Mouse (Mus musculus) gastrocnemius, postnatal 4 days (tissue): ENCODE results near the gene Lmx1b. TPM values are rescaled to one million over a fixed set of nuclear protein-coding genes. Genes with fewer than 3 reads are reported as not detected.

Experiments
- DNase-seq, 2 experiments: peaks; one replicate each; pipeline ENCODE4 v3.0.0; 2021 to 2022; ENCODE audit warnings: low spot score in 2 of 2, mixed read lengths in 2 of 2
- total RNA-seq, 2 experiments: library from RNA; stranded (reverse); gene quantifications; 2 replicates each; pipeline ENCODE4 v1.2.3; 2021

Lmx1b gene
- total RNA-seq, 2 experiments from 2014 or later: 0.98 to 1.3 TPM

GRCm38 (mm10) chr2:33543429-33544202, 96.7 kb downstream of the Lmx1b start:
- no peak for DNase-seq

GRCm38 (mm10) chr2:33542696-33543428, 97.4 kb downstream of the Lmx1b start:
- DNase-seq: no peak

GRCm38 (mm10) chr2:33525274-33526055, 114.8 kb downstream of the Lmx1b start:
- DNase-seq: no peak

GRCm38 (mm10) chr2:33515856-33516255, 124.5 kb downstream of the Lmx1b start:
- DNase-seq: no peak

GRCm38 (mm10) chr2:33515431-33515830, 124.9 kb downstream of the Lmx1b start:
- DNase-seq: no peak

Other genes starting within 250 kb of the Lmx1b start
- 10 to 100 TPM; 17.3 to 18.4 TPM for gene Zbtb34, start 209.2 kb downstream of the Lmx1b start, total RNA-seq
- 10 to 100 TPM; 15.7 to 18.1 TPM for gene Zbtb43, start 172.0 kb downstream of the Lmx1b start, total RNA-seq
- 10 to 100 TPM; 33.3 to 36.7 TPM for gene Mvb12b, start 247.4 kb upstream of the Lmx1b start, total RNA-seq